Mouse (Mus musculus): ENCODE results near the gene Spa17. TPM values are rescaled to one million over a fixed set of nuclear protein-coding genes. Genes with fewer than 3 reads are reported as not detected.
A peak's percentile ranks its signal among the peaks of the same experiment; 100 is the strongest.

The Spa17 gene
- polyA plus RNA-seq, 1 experiment from 2014 or later: 19.2 TPM

GRCm38 (mm10) chr9:37613911-37614280 is 374 bp upstream of the Spa17 start:
- Histone ChIP-seq H3K9me3 (ENCODE audit: low read length) (no peaks in the 10 kb centered on the region), H3K4me2 (replicated peaks; ENCODE audit: low read depth, low read length) (peak overlapping the region; percentile 83), H3K27me3 (replicated peaks; ENCODE audit: insufficient read depth, low read length) (no peaks in the 10 kb centered on the region), H3K4me1 (ENCODE audit: insufficient read depth, low read depth, low read length) (peaks cover 3% of the 10 kb centered on the region; the same call in 1 of the 2 replicates), H3K9ac (replicated peaks; ENCODE audit: low read depth) (no peak overlapping the region), H3K4me3 (ENCODE audit: low read depth, low read length) (peak overlapping the region; percentile 69), H3K36me3 (ENCODE audit: insufficient read depth, low read length) (no peaks in the 10 kb centered on the region), H3K27ac (ENCODE audit: low read length) (peak overlapping the region; percentile 9)
- ATAC-seq (no peak), DNase-seq (ENCODE audit: low spot score) (no peak)
- 17% methylated on average over 6 of the region's 6 CpGs for WGBS
- TF ChIP-seq EP300 (IDR thresholded peaks at IDR 0.05): no peak
- no peak for TF ChIP-seq CTCF (IDR thresholded peaks at IDR 0.05)

GRCm38 (mm10) chr9:37609558-37609957 is 4.0 kb downstream of the Spa17 start:
- H3K4me2 ChIP-seq (replicated peaks; ENCODE audit: low read depth, low read length): no peak overlapping the region
- no peaks in the 10 kb centered on the region for H3K9me3 ChIP-seq (ENCODE audit: low read length)
- no peaks in the 10 kb centered on the region for H3K27me3 ChIP-seq (replicated peaks; ENCODE audit: insufficient read depth, low read length)
- H3K36me3 ChIP-seq (ENCODE audit: insufficient read depth, low read length): no peaks in the 10 kb centered on the region
- peaks cover 3% of the 10 kb centered on the region; the same call in 1 of the 2 replicates for H3K4me1 ChIP-seq (ENCODE audit: insufficient read depth, low read depth, low read length)
- H3K27ac ChIP-seq (ENCODE audit: low read length): no peak overlapping the region
- 77% methylated on average over 4 of the region's 4 CpGs for WGBS
- DNase-seq (ENCODE audit: low spot score): no peak
- H3K4me3 ChIP-seq (ENCODE audit: low read depth, low read length): no peak overlapping the region
- no peak for ATAC-seq
- no peak overlapping the region for H3K9ac ChIP-seq (replicated peaks; ENCODE audit: low read depth)
- TF ChIP-seq EP300 (IDR thresholded peaks at IDR 0.05) (no peak), CTCF (IDR thresholded peaks at IDR 0.05) (no peak)

- Histone ChIP-seq H3K27me3 (replicated peaks; ENCODE audit: insufficient read depth, low read length) (no peaks in the 10 kb centered on the region), H3K4me3 (ENCODE audit: low read depth, low read length) (no peak overlapping the region), H3K36me3 (ENCODE audit: insufficient read depth, low read length) (no peaks in the 10 kb centered on the region), H3K9ac (replicated peaks; ENCODE audit: low read depth) (no peak overlapping the region), H3K9me3 (ENCODE audit: low read length) (no peaks in the 10 kb centered on the region), H3K27ac (ENCODE audit: low read length) (no peak overlapping the region), H3K4me2 (replicated peaks; ENCODE audit: low read depth, low read length) (no peak overlapping the region), H3K4me1 (ENCODE audit: insufficient read depth, low read depth, low read length) (no peaks in the 10 kb centered on the region)
- DNase-seq (ENCODE audit: low spot score) (no peak), ATAC-seq (no peak)
- WGBS: 86% methylated on average over 3 of the region's 3 CpGs
- TF ChIP-seq EP300 (IDR thresholded peaks at IDR 0.05): no peak
- no peak for TF ChIP-seq CTCF (IDR thresholded peaks at IDR 0.05)
These were observed 8.4 kb downstream of the Spa17 start for GRCm38 (mm10) chr9:37605089-37605488.

- TF ChIP-seq EP300 (IDR thresholded peaks at IDR 0.05) (no peak), CTCF (IDR thresholded peaks at IDR 0.05) (no peak)
- Histone ChIP-seq H3K9me3 (ENCODE audit: low read length) (no peaks in the 10 kb centered on the region), H3K4me2 (replicated peaks; ENCODE audit: low read depth, low read length) (no peak overlapping the region), H3K4me3 (ENCODE audit: low read depth, low read length) (no peak overlapping the region), H3K36me3 (ENCODE audit: insufficient read depth, low read length) (no peaks in the 10 kb centered on the region), H3K27me3 (replicated peaks; ENCODE audit: insufficient read depth, low read length) (no peaks in the 10 kb centered on the region), H3K4me1 (ENCODE audit: insufficient read depth, low read depth, low read length) (no peaks in the 10 kb centered on the region), H3K27ac (ENCODE audit: low read length) (no peak overlapping the region), H3K9ac (replicated peaks; ENCODE audit: low read depth) (no peak overlapping the region)
- ATAC-seq: no peak
- WGBS: 93% methylated on average over 2 of the region's 2 CpGs
- DNase-seq (ENCODE audit: low spot score): no peak
These were observed 12.8 kb downstream of the Spa17 start for GRCm38 (mm10) chr9:37600538-37601205.

GRCm38 (mm10) chr9:37598637-37599036 is 14.9 kb downstream of the Spa17 start:
- no peaks in the 10 kb centered on the region for H3K9me3 ChIP-seq (ENCODE audit: low read length)
- DNase-seq (ENCODE audit: low spot score): no peak
- TF ChIP-seq EP300 (IDR thresholded peaks at IDR 0.05) (no peak), CTCF (IDR thresholded peaks at IDR 0.05) (no peak)
- no peaks in the 10 kb centered on the region for H3K27me3 ChIP-seq (replicated peaks; ENCODE audit: insufficient read depth, low read length)
- no peak overlapping the region for H3K27ac ChIP-seq (ENCODE audit: low read length)
- no peak for ATAC-seq
- 88% methylated on average over 2 of the region's 2 CpGs for WGBS
- H3K9ac ChIP-seq (replicated peaks; ENCODE audit: low read depth): no peak overlapping the region
- no peaks in the 10 kb centered on the region for H3K4me1 ChIP-seq (ENCODE audit: insufficient read depth, low read depth, low read length)
- no peak overlapping the region for H3K4me2 ChIP-seq (replicated peaks; ENCODE audit: low read depth, low read length)
- H3K4me3 ChIP-seq (ENCODE audit: low read depth, low read length): no peak overlapping the region
- no peaks in the 10 kb centered on the region for H3K36me3 ChIP-seq (ENCODE audit: insufficient read depth, low read length)

GRCm38 (mm10) chr9:37595570-37595969 is 18.0 kb downstream of the Spa17 start:
- TF ChIP-seq CTCF (IDR thresholded peaks at IDR 0.05) (no peak), EP300 (IDR thresholded peaks at IDR 0.05) (no peak)
- WGBS: 80% methylated on average over 1 of the region's 1 CpGs
- no peak overlapping the region for H3K4me3 ChIP-seq (ENCODE audit: low read depth, low read length)
- H3K4me1 ChIP-seq (ENCODE audit: insufficient read depth, low read depth, low read length): no peaks in the 10 kb centered on the region
- no peak overlapping the region for H3K27ac ChIP-seq (ENCODE audit: low read length)
- no peaks in the 10 kb centered on the region for H3K27me3 ChIP-seq (replicated peaks; ENCODE audit: insufficient read depth, low read length)
- DNase-seq (ENCODE audit: low spot score) (no peak), ATAC-seq (no peak)
- no peaks in the 10 kb centered on the region for H3K36me3 ChIP-seq (ENCODE audit: insufficient read depth, low read length)
- H3K9me3 ChIP-seq (ENCODE audit: low read length): no peaks in the 10 kb centered on the region
- H3K9ac ChIP-seq (replicated peaks; ENCODE audit: low read depth): no peak overlapping the region
- no peak overlapping the region for H3K4me2 ChIP-seq (replicated peaks; ENCODE audit: low read depth, low read length)
